Mouse (Mus musculus) hindbrain, embryonic 16.5 days (tissue): ENCODE results near the gene Apol6. TPM values are rescaled to one million over a fixed set of nuclear protein-coding genes. Genes with fewer than 3 reads are reported as not detected.

Experiments used
- ATAC-seq: fragments of 200-750 bp; cut with Nextera tagmentation; 2 replicates; pipeline ENCODE4 v1.8.0; 2017; ENCODE audit warnings: moderate TSS enrichment, moderate library complexity
- H3K27ac ChIP-seq: fragments of 300-500 bp; sonication (generic); 2 replicates; pipeline ENCODE4 v1.5.1; 2014; ENCODE audit warnings: low read depth, mild to moderate bottlenecking, control low read depth, low read length, moderate library complexity
- H3K27me3 ChIP-seq: fragments of 300-500 bp; sonication (generic); replicated peaks from 2 replicates; pipeline ENCODE4 v1.6.1; 2014; ENCODE audit warnings: low read length; ENCODE audit not compliant: control insufficient read depth, insufficient read depth
- H3K36me3 ChIP-seq: fragments of 300-500 bp; sonication (generic); 2 replicates; pipeline ENCODE4 v1.6.1; 2014; ENCODE audit warnings: mild to moderate bottlenecking, low read length, moderate library complexity, mixed read lengths; ENCODE audit not compliant: control insufficient read depth, insufficient read depth
- H3K4me1 ChIP-seq: fragments of 300-500 bp; sonication (generic); 2 replicates; pipeline ENCODE4 v1.6.1; 2014; ENCODE audit warnings: low read depth, low read length; ENCODE audit not compliant: control insufficient read depth, insufficient read depth
- H3K4me2 ChIP-seq: fragments of 300-500 bp; sonication (generic); 2 replicates; pipeline ENCODE4 v1.6.1; 2014; ENCODE audit warnings: mild to moderate bottlenecking, low read length, control low read depth, moderate library complexity
- H3K4me3 ChIP-seq: fragments of 300-500 bp; sonication (generic); 2 replicates; pipeline ENCODE4 v1.5.1; 2014; ENCODE audit warnings: mild to moderate bottlenecking, low read length, control low read depth, moderate library complexity
- H3K9ac ChIP-seq: fragments of 300-500 bp; sonication (generic); 2 replicates; pipeline ENCODE4 v1.6.1; 2014; ENCODE audit warnings: low read depth, mild to moderate bottlenecking, control low read depth, low read length, moderate library complexity
- H3K9me3 ChIP-seq: fragments of 300-500 bp; sonication (generic); 2 replicates; pipeline ENCODE4 v1.6.1; 2014; ENCODE audit warnings: mild to moderate bottlenecking, low read length, moderate library complexity; ENCODE audit not compliant: control insufficient read depth
- WGBS: fragments of 180-500 bp; shearing (Covaris S2); extraction: QIAGEN DNeasy Blood & Tissue Kit; methylation state at CpG from one replicate; pipeline ENCODE4 v1.1.7; 2014; 5-methylcytosine and 5-hydroxymethylcytosine counted together
- polyA plus RNA-seq: library from polyadenylated mRNA; unstranded; fragments of >200 nt; fragmentation: Nextera tagmentation; extraction: Ambion mirVana; gene quantifications from 2 replicates; pipeline ENCODE4 v1.2.1, GENCODE M21; 2015

Apol6 gene
- polyA plus RNA-seq, result not detected in 2 replicates

DNA sequence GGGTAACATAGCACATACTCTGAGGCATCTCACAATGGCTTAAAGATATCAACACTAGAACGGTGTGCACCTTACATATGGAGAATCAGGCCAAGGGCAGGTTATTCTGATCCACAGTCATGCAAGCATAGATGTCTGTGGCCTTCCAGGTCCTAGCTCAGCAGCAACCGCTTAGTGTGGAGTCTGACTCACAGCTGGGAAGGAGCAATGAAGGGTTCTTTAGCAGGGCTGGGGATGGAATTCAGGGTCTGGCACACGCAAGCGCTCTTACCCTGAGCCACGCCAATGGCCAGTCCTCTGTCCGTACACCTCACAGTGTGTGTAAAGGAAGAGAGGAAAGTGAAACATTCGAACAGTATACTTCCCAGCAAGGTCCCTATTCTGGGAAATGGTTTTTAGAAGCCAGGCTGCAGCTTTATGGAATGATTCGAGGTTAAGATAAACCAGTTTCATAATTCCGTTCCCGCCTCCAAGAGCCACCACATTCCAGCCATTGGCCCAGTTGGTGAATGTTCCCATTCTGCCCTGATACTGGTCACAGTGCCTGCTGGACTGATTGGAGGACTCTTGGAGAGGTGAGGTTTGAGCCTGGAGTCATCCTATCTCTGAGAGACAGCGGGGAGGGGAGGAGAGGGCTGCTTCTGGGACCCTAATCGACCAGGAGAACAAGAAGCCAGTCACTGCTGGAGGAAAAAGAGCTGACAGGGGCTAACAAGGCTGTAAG, at the start of gene Apol6:
Gene Apol6, plus strand, starts transcription at position 133 of the 724 bp plus-strand sequence.
- ATAC-seq, result no peak
- H3K27ac ChIP-seq, result no peak within 1 kb of the TSS
- H3K27me3 ChIP-seq, result no peaks in the 10 kb centered on the region
- no peak within 1 kb of the TSS for H3K4me3 ChIP-seq
- no peaks in the 10 kb centered on the region for H3K4me1 ChIP-seq
- H3K36me3 ChIP-seq, result no peaks in the 10 kb centered on the region
- 89% methylated on average over 12 of the region's 12 CpGs for WGBS
- H3K9ac ChIP-seq, result no peak within 1 kb of the TSS
- H3K9me3 ChIP-seq, result no peaks in the 10 kb centered on the region
- no peak within 1 kb of the TSS for H3K4me2 ChIP-seq

DNA sequence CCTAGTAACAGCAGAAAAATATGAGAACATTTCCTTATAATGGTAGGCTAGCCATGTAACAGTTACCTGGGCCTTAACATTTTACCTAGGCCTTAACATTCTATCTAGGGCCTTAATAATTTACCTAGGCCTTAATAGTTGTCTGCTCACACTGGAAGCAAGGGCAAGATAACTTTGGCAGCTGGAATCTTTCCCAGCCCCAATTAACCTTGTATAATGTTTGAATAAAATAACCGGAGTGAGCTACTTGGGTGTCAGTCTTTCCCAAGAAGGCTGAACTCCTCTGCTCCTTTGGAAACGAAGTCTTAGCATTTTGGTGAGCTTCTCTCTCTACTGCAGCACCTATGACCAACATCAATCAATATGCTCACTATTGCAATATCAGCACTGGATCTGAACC, 46.5 kb upstream of the Apol6 start:
- H3K9ac ChIP-seq, result no peak overlapping the region
- H3K4me3 ChIP-seq, result no peak overlapping the region
- H3K36me3 ChIP-seq, result no peaks in the 10 kb centered on the region
- H3K27me3 ChIP-seq, result no peaks in the 10 kb centered on the region
- H3K9me3 ChIP-seq, result no peaks in the 10 kb centered on the region
- no peaks in the 10 kb centered on the region for H3K4me1 ChIP-seq
- no peak overlapping the region for H3K4me2 ChIP-seq
- ATAC-seq, result no peak
- no peak overlapping the region for H3K27ac ChIP-seq
- WGBS, result 73% methylated on average over 2 of the region's 2 CpGs

DNA sequence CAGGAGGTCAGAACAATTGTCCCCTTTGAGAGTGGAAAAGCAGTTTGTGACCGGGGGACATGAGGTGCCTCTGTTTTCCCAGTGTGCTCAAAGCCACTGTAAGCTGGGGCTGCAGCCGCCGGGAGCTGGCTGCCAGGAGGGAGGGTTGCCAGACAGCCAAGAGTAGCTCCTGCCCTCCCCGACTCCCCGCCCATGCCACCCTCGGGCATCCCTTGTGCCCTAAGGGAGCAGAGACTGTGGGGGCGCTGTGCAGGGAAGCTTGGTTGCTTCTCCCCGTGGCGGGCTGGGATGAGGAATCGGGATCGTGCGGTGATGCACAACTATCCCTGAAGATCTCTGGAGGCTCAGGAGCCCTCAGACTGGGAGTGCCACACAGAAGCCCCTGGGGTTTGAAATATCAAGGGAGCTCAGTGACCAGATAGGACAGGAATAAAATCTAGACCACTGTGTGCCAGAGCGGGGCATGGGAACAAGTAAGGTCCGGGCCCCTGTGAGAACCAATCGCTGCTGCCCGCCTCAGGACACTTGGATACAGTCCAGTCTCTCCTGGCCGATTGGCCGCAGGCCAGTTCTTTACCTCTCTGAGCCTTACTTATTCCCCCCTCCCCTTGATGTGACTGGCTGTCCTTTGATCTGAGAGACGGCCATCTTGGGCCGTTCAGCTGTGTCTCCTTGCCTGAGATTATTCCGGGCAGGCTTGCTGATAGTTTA, 45.5 kb upstream of the Apol6 start:
- ATAC-seq, result peak; percentile 52; the same call in 1 of the 2 replicates
- 41% methylated on average over 21 of the region's 21 CpGs for WGBS
- Histone ChIP-seq H3K36me3 (no peaks in the 10 kb centered on the region), H3K4me3 (no peak overlapping the region), H3K9me3 (no peaks in the 10 kb centered on the region), H3K27ac (no peak overlapping the region), H3K27me3 (no peaks in the 10 kb centered on the region), H3K4me1 (no peaks in the 10 kb centered on the region), H3K4me2 (peak overlapping the region; percentile 27; the same call in 1 of the 2 replicates), H3K9ac (no peak overlapping the region)

DNA sequence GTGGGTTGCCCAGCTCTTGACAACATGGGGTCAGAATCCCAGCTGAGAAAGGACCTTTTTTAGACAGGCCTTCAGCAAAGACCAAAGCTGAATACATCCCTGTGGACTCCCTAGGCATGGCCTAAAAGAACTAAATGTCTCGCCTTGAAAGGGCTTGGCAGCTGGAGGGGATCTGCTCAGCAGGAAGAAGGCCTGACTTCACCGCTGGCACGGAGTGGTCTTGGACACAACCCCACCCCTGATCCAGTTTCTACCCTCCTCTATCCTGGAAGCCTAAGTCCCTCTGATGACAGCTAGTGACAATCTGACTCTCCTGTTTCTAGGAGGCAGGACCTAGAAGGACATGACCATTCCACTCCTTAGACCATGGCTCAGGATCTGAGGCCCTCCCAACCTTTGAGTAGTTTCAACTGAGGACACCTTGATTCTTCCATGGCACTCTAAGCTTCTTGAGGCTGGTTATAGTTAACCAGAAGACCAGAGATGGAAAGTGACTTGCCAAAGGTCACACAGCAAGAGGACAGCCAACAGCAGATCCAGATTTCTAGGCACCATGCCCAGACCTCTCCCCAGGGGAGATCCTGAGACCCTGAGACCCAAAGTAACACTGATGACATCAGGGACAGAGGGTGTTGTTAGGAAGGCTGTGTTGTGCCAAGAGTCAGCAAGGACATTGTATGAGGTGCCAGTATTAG, 41.2 kb upstream of the Apol6 start:
- H3K27ac ChIP-seq, result no peak overlapping the region

DNA sequence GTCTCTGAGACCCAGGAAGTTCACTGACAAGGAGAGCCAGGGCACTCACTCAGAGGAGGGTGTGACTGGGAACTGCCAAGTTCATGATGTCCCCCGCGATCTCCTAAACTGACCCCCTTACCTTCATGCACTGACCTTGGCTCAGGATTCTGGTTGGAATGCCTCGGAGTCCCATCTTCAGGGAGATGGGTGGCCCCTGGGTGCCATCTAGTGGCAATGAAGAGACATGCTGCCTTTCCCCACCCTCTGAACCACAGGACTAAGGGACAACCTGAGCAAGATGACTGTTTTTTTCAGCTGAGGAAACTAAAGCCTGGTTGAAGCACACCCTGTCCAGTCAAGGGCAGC, 40.7 kb upstream of the Apol6 start:
- ATAC-seq, result peak; percentile 69
- Histone ChIP-seq H3K36me3 (no peaks in the 10 kb centered on the region), H3K9me3 (no peaks in the 10 kb centered on the region), H3K27ac (no peak overlapping the region), H3K9ac (no peak overlapping the region), H3K27me3 (no peaks in the 10 kb centered on the region), H3K4me1 (no peaks in the 10 kb centered on the region), H3K4me2 (no peak overlapping the region), H3K4me3 (no peak overlapping the region)
- 24% methylated on average over 3 of the region's 3 CpGs for WGBS

More for the DNA sequence above, 41.2 kb upstream of the Apol6 start:
- Histone ChIP-seq H3K9ac (no peak overlapping the region), H3K4me1 (no peaks in the 10 kb centered on the region), H3K36me3 (no peaks in the 10 kb centered on the region), H3K9me3 (no peaks in the 10 kb centered on the region), H3K4me2 (no peak overlapping the region), H3K4me3 (no peak overlapping the region), H3K27me3 (no peaks in the 10 kb centered on the region)
- 0 out of 2 replicates have a peak, but pooled peaks have one; percentile 11 for ATAC-seq
- 76% methylated on average over 3 of the region's 3 CpGs for WGBS

DNA sequence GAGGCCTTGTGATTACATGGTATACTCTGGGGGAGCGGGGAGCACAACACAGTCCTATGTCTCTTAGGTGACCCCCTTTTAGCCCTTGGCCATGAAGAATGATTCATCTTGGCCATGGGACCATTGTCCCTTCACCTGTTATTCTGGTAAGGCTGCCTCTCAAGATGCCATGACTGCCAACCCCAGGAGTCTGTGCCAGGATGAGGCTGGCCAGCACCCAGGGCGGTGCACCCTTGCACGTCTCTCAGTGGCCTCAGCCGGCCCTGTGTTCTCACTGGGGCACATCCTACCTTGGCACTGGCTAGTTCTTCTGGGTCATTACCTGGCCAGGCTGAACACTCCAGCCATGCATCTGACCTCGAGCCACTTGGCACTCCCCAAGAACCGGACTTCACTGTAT, 35.7 kb upstream of the Apol6 start:
- H3K9ac ChIP-seq, result no peak overlapping the region
- no peaks in the 10 kb centered on the region for H3K9me3 ChIP-seq
- H3K4me2 ChIP-seq, result no peak overlapping the region
- ATAC-seq, result no peak
- no peaks in the 10 kb centered on the region for H3K36me3 ChIP-seq
- no peak overlapping the region for H3K4me3 ChIP-seq
- 90% methylated on average over 6 of the region's 6 CpGs for WGBS
- no peak overlapping the region for H3K27ac ChIP-seq
- H3K4me1 ChIP-seq, result peaks cover 6% of the 10 kb centered on the region
- H3K27me3 ChIP-seq, result no peaks in the 10 kb centered on the region

DNA sequence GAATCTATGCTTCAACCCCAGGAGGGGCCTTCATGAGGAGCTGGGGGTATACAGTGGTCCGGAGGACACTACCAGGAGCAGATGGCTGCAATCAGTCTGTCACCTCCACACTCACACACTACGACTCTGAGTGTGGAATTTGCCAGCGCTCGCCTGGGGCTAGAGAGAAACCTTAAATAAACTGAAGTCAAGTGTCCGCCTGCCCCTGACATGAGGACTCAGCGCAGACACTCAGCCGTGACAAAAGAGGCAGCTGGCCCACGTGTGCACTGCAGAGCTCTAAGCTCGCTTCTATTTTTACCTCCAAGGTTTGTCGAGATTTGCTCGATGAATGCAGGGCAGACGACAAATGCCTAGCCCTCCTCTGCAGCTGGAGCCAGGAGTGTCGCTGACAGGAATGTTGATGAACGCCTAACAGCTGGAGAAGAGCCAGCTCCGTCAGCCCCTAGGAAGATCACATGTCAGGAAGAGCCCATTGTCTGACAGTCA, 30.7 kb upstream of the Apol6 start:
- Histone ChIP-seq H3K4me3 (no peak overlapping the region), H3K4me2 (peak overlapping the region; percentile 37), H3K27me3 (no peaks in the 10 kb centered on the region), H3K4me1 (peaks cover 19% of the 10 kb centered on the region), H3K36me3 (no peaks in the 10 kb centered on the region), H3K9me3 (no peaks in the 10 kb centered on the region), H3K27ac (peak overlapping the region; percentile 65), H3K9ac (peak overlapping the region; percentile 33; the same call in 1 of the 2 replicates)
- WGBS, result 20% methylated on average over 15 of the region's 15 CpGs
- ATAC-seq, result peak; percentile 81

DNA sequence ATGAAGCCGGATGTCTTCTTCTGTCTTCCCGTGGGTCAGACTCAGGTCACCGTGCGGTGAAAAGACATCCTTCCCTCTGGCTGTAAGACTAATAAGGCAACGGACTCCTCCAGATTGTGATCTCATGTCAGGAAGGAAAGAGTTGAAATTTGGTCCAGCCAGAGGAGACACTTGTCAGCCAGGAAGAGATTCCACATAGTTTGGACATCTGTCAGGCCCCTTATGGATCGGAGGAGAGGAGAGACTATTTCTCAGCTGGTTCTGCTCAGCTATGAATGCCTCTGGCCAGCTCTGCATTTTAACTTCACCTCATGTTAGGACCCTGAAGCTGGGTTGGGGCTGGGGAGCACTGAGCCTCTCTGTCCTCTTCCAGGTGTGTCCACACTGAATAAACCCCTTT, 30.1 kb upstream of the Apol6 start:
- ATAC-seq, result no peak
- H3K9me3 ChIP-seq, result no peaks in the 10 kb centered on the region
- H3K9ac ChIP-seq, result no peak overlapping the region
- peaks cover 19% of the 10 kb centered on the region for H3K4me1 ChIP-seq
- WGBS, result 54% methylated on average over 6 of the region's 6 CpGs
- H3K4me3 ChIP-seq, result 0 out of 2 replicates have a peak overlapping the region, but pooled peaks have one; percentile 2
- H3K36me3 ChIP-seq, result no peaks in the 10 kb centered on the region
- peak overlapping the region; percentile 65 for H3K27ac ChIP-seq
- no peaks in the 10 kb centered on the region for H3K27me3 ChIP-seq
- H3K4me2 ChIP-seq, result peak overlapping the region; percentile 37

DNA sequence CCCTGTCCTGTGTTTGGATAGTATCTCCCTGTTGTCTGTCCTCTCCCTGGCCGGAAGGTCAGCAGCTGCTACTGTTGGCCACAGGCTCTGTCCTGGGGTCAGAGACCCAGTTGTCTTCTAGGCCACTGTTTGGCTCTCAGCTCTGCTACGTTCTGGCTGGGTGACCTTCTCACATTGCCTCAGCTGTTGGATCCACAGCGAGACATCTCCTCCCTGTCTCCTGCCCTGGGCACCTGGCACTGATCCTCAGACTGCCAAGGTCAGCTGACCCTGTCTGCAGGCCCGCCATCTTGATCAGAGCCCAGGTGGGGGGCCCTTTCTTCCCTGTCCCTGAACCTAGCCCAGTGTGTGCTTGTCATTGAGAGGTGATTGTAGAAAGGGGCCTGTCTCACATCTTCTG, 29.5 kb upstream of the Apol6 start:
- Histone ChIP-seq H3K27me3 (no peaks in the 10 kb centered on the region), H3K4me2 (peak overlapping the region; percentile 37; the same call in 1 of the 2 replicates), H3K9ac (no peak overlapping the region), H3K27ac (no peak overlapping the region), H3K4me3 (no peak overlapping the region), H3K9me3 (no peaks in the 10 kb centered on the region), H3K36me3 (no peaks in the 10 kb centered on the region), H3K4me1 (peaks cover 19% of the 10 kb centered on the region)
- ATAC-seq, result no peak
- 63% methylated on average over 4 of the region's 4 CpGs for WGBS
